Mouse (Mus musculus) T-helper 17 cell (primary cell): ENCODE measurements at regions not wholly inside any gene's neighbourhood (a gene's known extent, or its start where the extent isn't known, plus 50 kb on each side); places are given as distances from the start of the nearest gene placed in this dataset.

Source experiments
- in situ Hi-C, 2 experiments: fragments of 300-600 bp; cut with MboI, MseI; formaldehyde crosslinking; loops; 1 replicate in 1 of 2; 2 replicates in 1 of 2; pipeline ENCODE4 v1.15.1; 2025; ENCODE audit warnings: high pct_unique_total_duplicates in 2 of 2

- in situ Hi-C loops = no loop called here
Observed at GRCm38 (mm10) chr14:29784506-29784905, 62.8 kb upstream of the Cacna2d3 start.

DNA sequence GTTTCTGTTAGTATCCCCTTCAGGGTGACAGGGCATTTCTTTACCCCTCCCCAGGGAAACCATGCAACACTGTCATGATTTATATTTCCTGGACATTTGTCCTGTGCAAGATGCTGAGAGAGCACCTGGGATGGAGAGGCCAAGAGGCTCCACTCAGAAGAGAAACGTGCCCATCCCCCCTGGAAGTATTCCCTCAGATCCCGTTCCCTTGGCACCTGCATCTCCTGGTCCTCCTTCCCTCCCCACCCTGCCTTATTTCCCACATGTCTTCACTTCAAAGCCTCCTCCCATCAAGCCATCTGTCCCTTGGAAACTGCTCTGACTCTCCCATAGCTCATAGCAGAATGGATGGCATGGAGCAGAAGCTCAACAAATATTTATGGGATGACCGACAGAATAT is 64.8 kb upstream of the Cacna2d3 start:
- in situ Hi-C loops = no loop called here

GRCm38 (mm10) chr14:29787796-29788195 is 66.1 kb upstream of the Cacna2d3 start:
- in situ Hi-C loops = no loop called here

DNA sequence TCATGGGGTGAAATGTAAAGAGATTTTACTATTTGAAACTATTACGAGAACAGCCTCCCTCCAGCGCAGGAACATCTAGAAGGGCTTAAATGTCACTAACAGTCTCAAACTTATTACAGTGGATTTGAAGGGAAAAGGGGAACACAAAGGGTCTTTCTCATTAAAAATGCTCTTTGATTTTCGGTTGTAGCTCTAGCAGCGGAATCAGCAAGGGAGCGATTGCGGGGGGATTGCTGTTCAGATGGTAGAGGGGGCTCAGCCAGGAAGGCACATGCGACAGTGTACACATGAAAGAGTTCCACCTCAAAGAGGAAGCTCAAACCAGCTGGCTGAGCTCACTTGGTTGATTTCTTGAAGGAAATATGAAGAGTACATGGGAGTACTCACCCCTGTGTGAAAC is 66.7 kb upstream of the Cacna2d3 start:
- in situ Hi-C loops = no loop called here

- in situ Hi-C loops = no loop called here
Observed at GRCm38 (mm10) chr14:29795325-29795724, 73.7 kb upstream of the Cacna2d3 start.

GRCm38 (mm10) chr14:29796396-29796795 is 74.7 kb upstream of the Cacna2d3 start:
- in situ Hi-C loops = no loop called here

DNA sequence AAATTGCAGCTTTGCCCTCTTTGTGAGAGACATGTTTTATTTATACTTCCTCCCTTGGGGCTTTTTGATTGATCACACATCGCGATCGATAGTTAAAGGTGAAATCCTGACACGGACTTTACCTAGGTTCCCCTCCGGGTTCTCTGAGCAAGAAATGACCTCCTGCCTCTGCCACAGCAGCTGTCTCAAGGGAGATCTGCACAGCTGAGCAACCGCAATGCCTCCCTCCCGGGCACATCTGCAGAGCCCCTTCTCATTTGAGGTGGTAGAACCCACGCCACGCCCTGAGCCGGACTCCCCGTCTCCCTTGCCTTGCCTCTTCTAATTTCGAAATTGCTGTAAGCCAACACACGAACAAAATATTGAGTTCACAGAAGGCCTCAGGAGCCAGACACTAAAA is 78.2 kb upstream of the Cacna2d3 start:
- in situ Hi-C loops = no loop called here

DNA sequence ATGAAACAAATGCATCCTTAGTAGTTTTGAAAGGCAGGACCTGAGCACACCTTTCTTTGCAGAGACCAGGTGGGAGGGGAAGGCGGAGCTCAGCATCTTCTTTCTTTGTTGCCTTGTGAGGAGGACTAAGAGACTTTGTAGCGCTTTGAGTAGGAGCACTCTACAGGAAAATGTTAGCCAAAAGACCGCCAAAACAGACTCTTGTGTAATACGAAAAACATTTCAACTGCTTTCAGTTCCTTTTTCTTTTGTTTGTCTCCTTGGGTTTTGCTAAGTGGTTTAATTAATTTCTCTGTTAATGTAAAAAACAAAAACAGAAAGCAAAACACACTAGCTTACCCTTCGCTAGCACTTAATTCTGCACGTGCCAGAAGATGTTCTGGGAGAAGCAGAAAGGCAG is 83.6 kb upstream of the Cacna2d3 start:
- in situ Hi-C loops = no loop called here

- in situ Hi-C loops = no loop called here
Observed at GRCm38 (mm10) chr14:29807881-29808280, 86.2 kb upstream of the Cacna2d3 start.

DNA sequence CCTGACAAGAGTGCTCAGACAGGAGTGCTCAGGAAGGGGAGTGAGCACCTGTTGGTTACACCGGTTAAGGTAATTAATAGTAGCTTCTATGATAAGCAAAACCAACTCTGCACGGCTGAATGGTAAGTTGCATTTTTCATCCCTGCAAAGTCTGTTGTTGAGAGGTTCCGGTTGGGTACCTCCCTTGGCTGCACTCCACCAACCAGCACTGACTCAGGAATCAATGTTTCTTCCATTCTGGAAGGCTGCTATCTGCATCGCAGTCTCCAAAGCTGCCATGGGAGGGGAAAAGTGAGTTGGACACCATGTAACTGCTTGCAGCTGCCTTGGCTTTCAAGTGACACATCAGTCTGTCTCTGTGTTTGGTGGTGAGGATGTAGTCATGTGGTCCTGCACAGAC is 93.0 kb upstream of the Cacna2d3 start:
- in situ Hi-C loops = no loop called here

GRCm38 (mm10) chr14:29817548-29817947 is 95.9 kb upstream of the Cacna2d3 start:
- in situ Hi-C loops = no loop called here

DNA sequence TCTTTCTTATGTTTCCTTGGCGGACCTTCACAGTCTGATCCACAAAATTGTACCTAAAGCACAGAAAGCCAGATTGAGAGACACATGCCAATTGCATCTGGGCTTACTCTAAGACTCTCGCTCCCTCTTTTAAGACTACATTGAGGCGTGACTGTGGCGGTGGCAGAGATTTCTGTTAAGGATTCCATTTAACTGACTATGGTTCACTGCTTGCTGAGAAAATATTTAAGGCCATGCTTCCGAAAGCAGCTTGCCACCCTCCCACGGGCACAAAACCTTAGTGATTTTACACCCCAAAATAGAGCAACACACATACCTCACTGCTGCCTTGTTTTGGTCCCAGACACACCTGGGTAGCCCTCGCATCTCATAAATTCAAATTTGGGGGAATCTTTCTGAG is 96.6 kb upstream of the Cacna2d3 start:
- in situ Hi-C loops = no loop called here

DNA sequence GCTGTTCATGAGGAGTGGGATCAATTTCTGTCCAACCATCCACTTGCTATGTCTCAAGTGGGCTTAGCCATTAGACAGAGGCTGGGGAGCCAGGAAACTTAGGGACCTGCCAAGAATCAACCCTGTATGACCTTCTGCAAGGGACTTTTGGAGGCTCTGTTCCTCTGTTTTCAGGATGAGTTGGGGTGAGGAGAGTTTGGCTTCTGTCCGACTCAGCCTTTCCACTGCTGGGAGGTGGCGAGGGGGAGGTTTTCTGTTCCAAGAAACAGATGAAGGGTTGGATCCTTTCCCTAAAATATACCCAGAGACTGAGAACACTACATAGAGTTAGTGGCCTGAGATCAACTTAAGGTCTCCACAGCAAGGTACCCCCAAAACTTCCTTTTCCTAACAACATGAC is 97.1 kb upstream of the Cacna2d3 start:
- in situ Hi-C loops = no loop called here

GRCm38 (mm10) chr14:29837063-29837462 is 115.4 kb upstream of the Cacna2d3 start:
- in situ Hi-C loops = loop anchor here in 1 of 2 experiments (10.0 kb wide), 1 partner anchor 292 kb away; no protein-coding TSS in a partner anchor

DNA sequence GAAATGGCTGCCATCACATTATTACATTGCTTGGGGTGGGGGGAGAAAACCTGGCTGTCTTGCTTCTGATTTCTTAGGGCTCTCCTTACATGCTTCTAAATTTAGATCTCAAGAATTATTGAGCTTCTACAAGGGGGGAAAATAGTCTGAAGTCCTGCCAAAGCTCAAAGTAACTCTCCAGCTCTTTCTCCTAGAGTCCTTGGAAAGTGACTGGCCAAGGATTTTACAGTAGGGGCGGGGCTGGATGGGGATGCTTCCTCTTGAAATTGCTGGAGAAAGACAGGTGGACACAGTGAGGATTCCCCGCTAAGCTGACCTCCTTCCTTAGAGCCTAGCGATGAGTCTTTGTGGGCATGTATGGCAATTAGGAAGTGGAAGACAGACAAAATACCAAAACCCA is 117.9 kb upstream of the Cacna2d3 start:
- in situ Hi-C loops = loop anchor here in 1 of 2 experiments (10.0 kb wide), 1 partner anchor 295 kb away; no protein-coding TSS in a partner anchor

DNA sequence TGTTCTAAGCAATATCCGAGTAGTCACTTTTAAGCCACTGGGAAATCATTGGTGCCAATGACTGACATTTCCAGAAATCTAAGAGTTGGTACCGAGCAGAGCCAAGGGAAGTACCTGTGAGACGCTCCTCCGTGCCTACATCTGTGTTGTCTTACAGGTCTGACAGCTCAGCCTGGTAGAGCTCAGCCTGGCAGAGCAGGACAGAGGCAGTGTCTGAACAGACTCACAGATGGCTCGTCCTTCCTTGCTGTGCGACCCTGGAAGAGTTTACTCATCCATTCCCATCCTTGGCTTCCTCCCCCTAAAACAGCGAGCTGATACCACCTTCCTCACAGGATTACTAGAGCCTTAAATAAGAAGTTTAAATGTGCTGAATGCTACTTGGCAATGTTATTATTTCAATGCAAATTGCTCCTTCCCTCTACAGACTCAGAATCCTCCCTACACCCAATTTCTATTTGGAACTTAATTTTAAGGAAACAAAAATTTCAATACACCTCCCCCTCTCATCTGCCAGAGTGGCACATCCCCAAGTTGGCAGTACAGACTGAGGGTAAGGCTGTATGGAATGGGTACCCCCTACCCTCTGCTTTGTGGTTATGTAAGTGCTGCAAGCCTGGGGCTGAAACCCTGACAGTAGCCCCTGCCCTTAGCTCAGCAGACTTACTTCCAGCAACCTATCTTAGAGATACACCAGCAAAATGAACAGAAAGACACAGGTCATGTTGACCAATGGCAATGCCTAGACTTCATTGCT is 119.9 kb upstream of the Cacna2d3 start:
- in situ Hi-C loops = no loop called here

GRCm38 (mm10) chr14:29847661-29848060 is 120.4 kb upstream of the Selenok start:
- in situ Hi-C loops = no loop called here

- in situ Hi-C loops = no loop called here
Observed at GRCm38 (mm10) chr14:29851286-29851685, 116.8 kb upstream of the Selenok start.

- in situ Hi-C loops = no loop called here
Observed at GRCm38 (mm10) chr14:29851956-29852725, 116.0 kb upstream of the Selenok start.

DNA sequence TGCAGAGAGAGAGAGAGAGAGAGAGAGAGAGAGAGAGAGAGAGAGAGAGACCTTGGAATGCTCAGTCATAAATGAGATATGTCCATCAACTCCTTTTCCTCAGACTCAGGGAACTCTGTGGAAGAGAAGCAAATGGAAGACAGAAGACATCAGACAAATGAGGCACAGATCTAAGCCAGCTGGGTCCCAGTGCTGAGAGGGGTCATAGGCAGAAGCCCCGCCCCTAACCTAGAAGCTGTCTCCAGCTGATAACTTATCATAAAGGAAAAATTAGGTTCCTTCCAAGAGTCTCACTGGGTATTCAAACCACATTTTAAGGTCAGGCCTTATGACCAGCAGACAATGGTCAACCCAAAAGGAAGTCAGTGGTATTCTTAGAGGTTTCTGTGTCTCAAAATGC is 106.1 kb upstream of the Selenok start:
- in situ Hi-C loops = no loop called here

GRCm38 (mm10) chr14:29866455-29867275 is 101.4 kb upstream of the Selenok start:
- in situ Hi-C loops = no loop called here

GRCm38 (mm10) chr14:29867311-29867710 is 100.8 kb upstream of the Selenok start:
- in situ Hi-C loops = no loop called here
